Mouse (Mus musculus): ENCODE data around the gene Rbms3.

GRCm38 (mm10) chr9:116885617-116886016 is 744.1 kb downstream of the Rbms3 start:
- TF ChIP-seq CTCF (IDR thresholded peaks at IDR 0.05) (no peak), EP300 (IDR thresholded peaks at IDR 0.05) (no peak)
